Mouse (Mus musculus): ENCODE results near the gene Rapgef3. TPM values are rescaled to one million over a fixed set of nuclear protein-coding genes. Genes with fewer than 3 reads are reported as not detected.

Rapgef3 gene
- polyA plus RNA-seq, 1 experiment from 2014 or later: 15.7 TPM

DNA sequence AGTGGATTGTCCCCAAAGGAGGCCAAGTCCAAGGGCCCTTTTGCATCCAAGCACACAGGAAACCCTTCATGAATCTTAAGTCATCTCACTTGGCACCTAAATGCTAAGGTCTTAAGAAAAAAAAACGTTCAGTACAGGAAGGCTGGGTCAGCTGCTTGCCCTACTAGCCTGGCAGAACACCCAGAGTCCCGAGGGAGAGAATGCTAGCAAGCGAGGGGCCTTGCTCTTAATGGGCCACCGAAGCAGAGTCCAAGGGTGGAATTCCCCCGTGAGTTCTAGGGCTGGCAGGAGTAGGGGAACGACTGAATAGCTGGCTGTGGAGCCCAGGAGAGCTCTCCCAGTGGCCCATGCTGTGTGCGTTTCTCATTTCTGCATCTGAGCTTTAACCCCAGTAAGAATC is 39.0 kb downstream of the Rapgef3 start:
- H3K4me2 ChIP-seq (replicated peaks; ENCODE audit: low read depth, low read length): no peak overlapping the region
- no peak overlapping the region for H3K4me3 ChIP-seq (ENCODE audit: low read length)
- WGBS: 70% methylated on average over 7 of the region's 7 CpGs
- no peaks in the 10 kb centered on the region for H3K36me3 ChIP-seq (ENCODE audit: control insufficient read depth, insufficient read depth, low read length)
- H3K4me1 ChIP-seq (ENCODE audit: control insufficient read depth, insufficient read depth, low read length): 0 out of 2 replicates have a peak, but pooled peaks cover 3% of the 10 kb centered on the region
- H3K9me3 ChIP-seq (ENCODE audit: control insufficient read depth, low read length): no peaks in the 10 kb centered on the region
- H3K9ac ChIP-seq (ENCODE audit: low read depth, low read length): no peak overlapping the region
- H3K27me3 ChIP-seq (ENCODE audit: control insufficient read depth, insufficient read depth, low read length): no peaks in the 10 kb centered on the region
- no peak for ATAC-seq (ENCODE audit: low FRiP score, low TSS enrichment)
- no peak overlapping the region for H3K27ac ChIP-seq (ENCODE audit: low read depth, low read length)

DNA sequence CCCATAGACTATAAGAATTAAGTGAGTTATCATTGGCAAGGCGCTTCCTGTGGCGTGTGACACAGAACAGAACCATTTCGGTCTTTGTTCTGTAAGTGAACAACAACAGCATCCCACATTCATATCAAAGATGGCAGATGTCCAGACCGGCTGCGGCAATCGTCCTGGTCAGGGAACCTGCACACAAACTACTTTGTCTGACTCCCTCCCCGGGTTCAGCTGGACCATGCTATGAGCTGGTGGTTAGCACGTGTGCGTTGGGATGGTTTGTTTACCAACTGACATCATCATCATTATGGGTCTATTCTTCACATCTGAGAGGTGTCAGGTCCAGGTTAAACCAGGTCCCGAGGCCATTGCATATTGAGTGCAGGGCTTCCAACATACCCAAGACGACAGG is 39.4 kb downstream of the Rapgef3 start:
- no peak overlapping the region for H3K4me3 ChIP-seq (ENCODE audit: low read length)
- H3K27ac ChIP-seq (ENCODE audit: low read depth, low read length): no peak overlapping the region
- H3K9me3 ChIP-seq (ENCODE audit: control insufficient read depth, low read length): no peaks in the 10 kb centered on the region
- no peak overlapping the region for H3K4me2 ChIP-seq (replicated peaks; ENCODE audit: low read depth, low read length)
- 84% methylated on average over 11 of the region's 11 CpGs for WGBS
- no peak overlapping the region for H3K9ac ChIP-seq (ENCODE audit: low read depth, low read length)
- no peaks in the 10 kb centered on the region for H3K27me3 ChIP-seq (ENCODE audit: control insufficient read depth, insufficient read depth, low read length)
- no peak for ATAC-seq (ENCODE audit: low FRiP score, low TSS enrichment)
- H3K36me3 ChIP-seq (ENCODE audit: control insufficient read depth, insufficient read depth, low read length): no peaks in the 10 kb centered on the region
- 0 out of 2 replicates have a peak, but pooled peaks cover 3% of the 10 kb centered on the region for H3K4me1 ChIP-seq (ENCODE audit: control insufficient read depth, insufficient read depth, low read length)

DNA sequence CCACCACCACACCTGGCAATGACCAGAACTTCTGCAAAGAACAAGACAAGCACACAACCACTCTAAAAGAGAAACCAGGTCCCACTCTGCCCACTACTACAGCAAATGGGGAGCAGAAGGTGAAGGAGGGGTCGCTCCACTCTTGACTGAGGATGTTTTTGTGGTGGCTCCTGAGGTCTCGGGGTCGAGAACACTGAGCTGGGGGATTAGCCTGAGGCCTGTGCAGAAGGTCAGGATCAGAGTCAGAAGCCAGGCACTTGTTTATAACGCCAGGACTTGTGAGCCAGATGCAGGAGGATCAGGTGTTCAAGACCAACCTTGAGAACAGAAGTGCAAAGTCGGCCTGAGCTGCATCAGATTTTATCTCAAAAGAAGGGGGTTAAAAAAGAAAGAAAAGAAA is 40.3 kb downstream of the Rapgef3 start:
- H3K9me3 ChIP-seq (ENCODE audit: control insufficient read depth, low read length): no peaks in the 10 kb centered on the region
- H3K4me3 ChIP-seq (ENCODE audit: low read length): no peak overlapping the region
- H3K4me2 ChIP-seq (replicated peaks; ENCODE audit: low read depth, low read length): no peak overlapping the region
- H3K9ac ChIP-seq (ENCODE audit: low read depth, low read length): no peak overlapping the region
- ATAC-seq (ENCODE audit: low FRiP score, low TSS enrichment): no peak
- no peak overlapping the region for H3K27ac ChIP-seq (ENCODE audit: low read depth, low read length)
- no peaks in the 10 kb centered on the region for H3K27me3 ChIP-seq (ENCODE audit: control insufficient read depth, insufficient read depth, low read length)
- no peaks in the 10 kb centered on the region for H3K36me3 ChIP-seq (ENCODE audit: control insufficient read depth, insufficient read depth, low read length)
- 64% methylated on average over 5 of the region's 5 CpGs for WGBS
- 0 out of 2 replicates have a peak, but pooled peaks cover 3% of the 10 kb centered on the region for H3K4me1 ChIP-seq (ENCODE audit: control insufficient read depth, insufficient read depth, low read length)

DNA sequence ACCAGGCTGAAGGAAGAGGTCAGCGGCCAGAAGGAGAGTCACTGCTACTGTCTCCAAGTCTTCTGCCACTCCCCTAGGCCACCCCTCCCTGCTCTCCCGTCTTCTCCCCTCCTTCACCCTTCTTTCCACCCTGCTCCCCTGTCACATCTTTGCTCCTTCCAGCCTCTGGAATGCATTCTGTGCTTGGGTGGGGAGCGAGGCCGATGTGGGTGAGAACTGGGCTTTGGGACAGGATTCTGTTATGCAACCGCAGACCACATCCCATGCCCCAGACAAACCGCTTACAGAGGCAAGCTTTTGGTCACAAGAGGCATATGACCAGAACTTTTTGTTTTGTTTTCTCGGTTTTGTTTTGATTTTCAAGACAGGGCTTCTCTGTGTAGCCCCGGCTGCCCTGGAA is 40.7 kb downstream of the Rapgef3 start:
- 78% methylated on average over 8 of the region's 8 CpGs for WGBS
- no peak for ATAC-seq (ENCODE audit: low FRiP score, low TSS enrichment)
- no peaks in the 10 kb centered on the region for H3K9me3 ChIP-seq (ENCODE audit: control insufficient read depth, low read length)

DNA sequence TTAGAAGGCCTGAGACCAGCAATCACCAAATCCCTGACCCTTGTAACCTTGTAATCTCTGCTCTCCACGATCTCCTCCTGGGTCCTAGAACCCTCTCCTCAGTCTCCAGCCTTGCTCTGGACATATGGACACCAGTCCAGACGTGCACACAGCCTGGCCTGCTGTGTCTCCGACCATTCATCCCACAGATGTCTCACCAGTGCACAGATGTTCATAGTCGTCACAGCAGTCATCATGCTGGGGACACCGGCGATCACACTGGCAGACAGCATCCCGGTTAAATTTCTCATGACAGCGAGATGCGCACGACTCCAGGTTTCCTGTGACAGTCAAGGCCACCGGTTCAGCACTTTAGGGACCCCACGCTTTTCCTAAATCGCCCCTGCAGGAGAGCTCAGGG is 41.5 kb downstream of the Rapgef3 start:
- Histone ChIP-seq H3K27ac (ENCODE audit: low read depth, low read length) (no peak overlapping the region), H3K9ac (ENCODE audit: low read depth, low read length) (no peak overlapping the region), H3K4me1 (ENCODE audit: control insufficient read depth, insufficient read depth, low read length) (0 out of 2 replicates have a peak, but pooled peaks cover 3% of the 10 kb centered on the region), H3K4me2 (replicated peaks; ENCODE audit: low read depth, low read length) (no peak overlapping the region), H3K4me3 (ENCODE audit: low read length) (no peak overlapping the region), H3K27me3 (ENCODE audit: control insufficient read depth, insufficient read depth, low read length) (no peaks in the 10 kb centered on the region), H3K36me3 (ENCODE audit: control insufficient read depth, insufficient read depth, low read length) (no peaks in the 10 kb centered on the region), H3K9me3 (ENCODE audit: control insufficient read depth, low read length) (no peaks in the 10 kb centered on the region)
- WGBS: 83% methylated on average over 13 of the region's 13 CpGs
- no peak for ATAC-seq (ENCODE audit: low FRiP score, low TSS enrichment)

More for the DNA sequence above, 40.7 kb downstream of the Rapgef3 start:
- Histone ChIP-seq H3K4me3 (ENCODE audit: low read length) (no peak overlapping the region), H3K4me2 (replicated peaks; ENCODE audit: low read depth, low read length) (no peak overlapping the region), H3K27me3 (ENCODE audit: control insufficient read depth, insufficient read depth, low read length) (no peaks in the 10 kb centered on the region), H3K27ac (ENCODE audit: low read depth, low read length) (no peak overlapping the region), H3K4me1 (ENCODE audit: control insufficient read depth, insufficient read depth, low read length) (0 out of 2 replicates have a peak, but pooled peaks cover 3% of the 10 kb centered on the region), H3K9ac (ENCODE audit: low read depth, low read length) (no peak overlapping the region), H3K36me3 (ENCODE audit: control insufficient read depth, insufficient read depth, low read length) (no peaks in the 10 kb centered on the region)

DNA sequence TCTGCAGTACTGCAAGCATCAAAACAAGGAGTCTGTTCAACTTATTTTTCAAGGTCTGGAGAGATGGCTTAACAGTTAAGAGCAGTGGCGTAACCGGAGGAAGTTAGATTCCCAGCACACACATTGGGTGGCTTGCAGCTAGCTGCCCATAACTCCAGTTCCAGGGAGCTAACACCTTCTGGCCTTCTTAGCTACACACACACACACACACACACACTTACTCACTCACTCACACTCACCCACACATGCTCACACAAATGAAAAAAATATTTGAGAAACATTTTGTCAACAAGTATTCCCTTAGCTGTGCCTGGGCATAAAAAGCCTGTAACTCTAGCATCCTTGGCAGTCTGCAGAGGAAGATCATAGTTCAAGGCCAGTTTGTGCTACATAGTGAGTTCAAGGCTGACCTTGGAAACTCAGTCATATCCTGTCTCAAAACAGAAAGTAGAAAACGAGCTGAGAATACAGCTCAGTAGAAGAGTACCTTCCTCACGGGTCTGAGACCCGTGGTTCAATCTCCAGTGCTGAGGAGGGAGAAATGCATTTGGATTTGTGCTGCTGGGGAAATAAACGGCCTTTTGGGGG is 42.5 kb downstream of the Rapgef3 start:
- WGBS: 86% methylated on average over 6 of the region's 6 CpGs
- H3K4me1 ChIP-seq (ENCODE audit: control insufficient read depth, insufficient read depth, low read length): 0 out of 2 replicates have a peak, but pooled peaks cover under 1% of the 10 kb centered on the region
- no peak overlapping the region for H3K4me3 ChIP-seq (ENCODE audit: low read length)
- no peak overlapping the region for H3K9ac ChIP-seq (ENCODE audit: low read depth, low read length)
- H3K4me2 ChIP-seq (replicated peaks; ENCODE audit: low read depth, low read length): no peak overlapping the region
- no peaks in the 10 kb centered on the region for H3K27me3 ChIP-seq (ENCODE audit: control insufficient read depth, insufficient read depth, low read length)
- no peaks in the 10 kb centered on the region for H3K36me3 ChIP-seq (ENCODE audit: control insufficient read depth, insufficient read depth, low read length)
- H3K27ac ChIP-seq (ENCODE audit: low read depth, low read length): no peak overlapping the region
- no peaks in the 10 kb centered on the region for H3K9me3 ChIP-seq (ENCODE audit: control insufficient read depth, low read length)
- ATAC-seq (ENCODE audit: low FRiP score, low TSS enrichment): no peak

DNA sequence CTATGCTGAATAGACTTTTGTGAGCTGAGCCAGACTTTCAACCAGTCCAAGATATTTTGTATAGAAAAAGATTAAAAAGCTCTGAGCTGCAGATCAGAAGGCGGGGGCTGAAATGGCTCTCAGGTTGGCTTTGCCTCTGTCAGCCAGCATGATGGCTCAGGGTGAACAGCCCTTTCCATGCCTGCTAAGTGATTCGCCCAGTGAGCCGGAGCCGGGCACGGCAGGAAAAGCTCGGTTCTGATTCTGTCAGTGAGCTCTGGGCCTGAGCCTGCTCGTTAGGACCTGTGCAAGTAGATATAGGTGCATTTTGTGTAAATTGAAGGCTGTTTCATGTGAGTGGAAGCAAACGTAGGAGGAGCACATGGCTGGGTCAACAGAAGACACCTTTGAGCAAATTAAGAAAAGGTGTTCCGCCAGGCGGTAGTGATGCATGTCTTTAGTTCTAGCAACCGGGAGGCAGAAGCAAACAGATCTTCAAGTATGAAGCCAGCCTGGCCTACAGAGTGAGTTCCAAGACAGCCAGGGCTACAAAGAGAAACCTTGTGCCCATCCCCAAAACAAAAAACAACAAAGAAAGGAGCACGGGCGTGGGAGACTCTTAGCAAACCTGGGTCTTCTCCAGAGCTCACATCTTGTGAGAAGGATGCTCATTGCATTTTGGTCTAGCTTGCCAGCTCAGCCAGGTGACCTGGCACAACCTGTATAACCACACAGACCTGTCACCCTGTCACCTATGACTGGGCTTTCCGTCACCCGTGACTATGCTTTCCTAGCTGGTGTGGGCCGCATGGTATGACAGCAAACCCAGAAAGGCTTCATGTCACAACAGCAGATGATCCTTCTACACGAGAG is 43.2 kb downstream of the Rapgef3 start:
- H3K4me2 ChIP-seq (replicated peaks; ENCODE audit: low read depth, low read length): no peak overlapping the region
- no peak for ATAC-seq (ENCODE audit: low FRiP score, low TSS enrichment)
- no peaks in the 10 kb centered on the region for H3K27me3 ChIP-seq (ENCODE audit: control insufficient read depth, insufficient read depth, low read length)
- H3K9me3 ChIP-seq (ENCODE audit: control insufficient read depth, low read length): no peaks in the 10 kb centered on the region
- H3K4me1 ChIP-seq (ENCODE audit: control insufficient read depth, insufficient read depth, low read length): no peaks in the 10 kb centered on the region
- no peak overlapping the region for H3K9ac ChIP-seq (ENCODE audit: low read depth, low read length)
- H3K4me3 ChIP-seq (ENCODE audit: low read length): no peak overlapping the region
- no peaks in the 10 kb centered on the region for H3K36me3 ChIP-seq (ENCODE audit: control insufficient read depth, insufficient read depth, low read length)
- no peak overlapping the region for H3K27ac ChIP-seq (ENCODE audit: low read depth, low read length)
- WGBS: 81% methylated on average over 17 of the region's 17 CpGs

DNA sequence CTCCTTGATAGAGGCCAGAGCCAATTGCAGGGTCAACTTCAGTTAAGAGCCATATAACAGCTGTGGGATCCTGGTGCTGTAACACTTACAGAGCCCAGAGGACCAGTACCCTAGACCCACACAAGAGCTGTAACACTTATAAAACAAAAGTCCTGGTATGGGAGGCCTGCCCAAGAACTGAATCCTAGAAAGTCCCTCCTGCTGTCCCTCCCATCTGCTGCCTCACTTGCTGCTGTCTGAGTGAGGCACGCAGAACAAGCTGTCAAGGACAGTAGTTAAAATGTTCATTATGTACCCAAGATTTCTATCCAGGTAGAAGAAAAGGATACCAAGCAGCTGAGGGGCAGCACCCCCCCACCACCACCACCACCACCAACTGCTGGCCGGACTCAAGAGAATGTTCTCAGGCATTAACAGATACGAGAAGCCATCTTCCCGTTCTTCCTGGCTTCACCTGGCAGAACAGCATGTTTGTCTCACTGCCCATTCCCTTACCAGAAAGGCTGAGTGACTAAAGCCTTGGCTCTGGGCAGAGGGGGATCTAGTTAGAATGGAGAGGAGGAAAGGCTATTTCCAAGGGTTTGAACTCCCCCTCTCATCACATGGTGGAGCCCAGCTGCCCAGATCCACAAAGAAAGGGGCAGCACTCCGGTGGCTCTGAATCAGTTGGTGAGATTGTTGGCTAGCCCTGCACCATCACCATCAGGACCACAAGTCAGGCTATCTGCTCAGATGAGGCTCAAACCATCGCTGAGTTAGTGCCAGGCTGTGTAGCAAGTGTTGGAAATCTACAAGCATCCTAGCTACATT is 44.0 kb downstream of the Rapgef3 start:
- no peak for ATAC-seq (ENCODE audit: low FRiP score, low TSS enrichment)
- no peak overlapping the region for H3K4me3 ChIP-seq (ENCODE audit: low read length)
- WGBS: 86% methylated on average over 6 of the region's 6 CpGs

More for the DNA sequence above, 44.0 kb downstream of the Rapgef3 start:
- H3K4me1 ChIP-seq (ENCODE audit: control insufficient read depth, insufficient read depth, low read length): no peaks in the 10 kb centered on the region
- H3K27ac ChIP-seq (ENCODE audit: low read depth, low read length): no peak overlapping the region
- no peaks in the 10 kb centered on the region for H3K27me3 ChIP-seq (ENCODE audit: control insufficient read depth, insufficient read depth, low read length)
- no peak overlapping the region for H3K9ac ChIP-seq (ENCODE audit: low read depth, low read length)
- no peaks in the 10 kb centered on the region for H3K9me3 ChIP-seq (ENCODE audit: control insufficient read depth, low read length)
- H3K36me3 ChIP-seq (ENCODE audit: control insufficient read depth, insufficient read depth, low read length): no peaks in the 10 kb centered on the region
- H3K4me2 ChIP-seq (replicated peaks; ENCODE audit: low read depth, low read length): no peak overlapping the region
